Mouse (Mus musculus) heart, embryonic 12.5 days (tissue): ENCODE results near the gene Tex2. TPM values are rescaled to one million over a fixed set of nuclear protein-coding genes. Genes with fewer than 3 reads are reported as not detected.

ENCODE experiments used
- ATAC-seq: fragments of 200-750 bp; cut with Nextera tagmentation; 2 replicates; pipeline ENCODE4 v1.8.0; 2017; ENCODE audit warnings: moderate TSS enrichment, moderate library complexity; ENCODE audit not compliant: insufficient number of reproducible peaks, low FRiP score
- H3K27ac ChIP-seq: fragments of 300-500 bp; sonication (generic); 2 replicates; pipeline ENCODE4 v1.5.1; 2016; ENCODE audit warnings: mild to moderate bottlenecking, moderate library complexity; ENCODE audit not compliant: poor library complexity, severe bottlenecking
- H3K27me3 ChIP-seq: fragments of 300-500 bp; sonication (generic); replicated peaks from 2 replicates; pipeline ENCODE4 v1.6.1; 2016; ENCODE audit warnings: mild to moderate bottlenecking, moderate library complexity
- H3K36me3 ChIP-seq: fragments of 300-500 bp; sonication (generic); 2 replicates; pipeline ENCODE4 v1.6.1; 2016; ENCODE audit warnings: mild to moderate bottlenecking, moderate library complexity
- H3K4me1 ChIP-seq: fragments of 300-500 bp; sonication (generic); replicated peaks from 2 replicates; pipeline ENCODE4 v1.6.1; 2016; ENCODE audit warnings: mild to moderate bottlenecking
- H3K4me2 ChIP-seq: fragments of 300-500 bp; sonication (generic); 2 replicates; pipeline ENCODE4 v1.6.1; 2016; ENCODE audit warnings: mild to moderate bottlenecking, moderate library complexity
- H3K4me3 ChIP-seq: fragments of 300-500 bp; sonication (generic); 2 replicates; pipeline ENCODE4 v1.5.1; 2016; ENCODE audit warnings: mild to moderate bottlenecking
- H3K9ac ChIP-seq: fragments of 300-500 bp; sonication (generic); 2 replicates; pipeline ENCODE4 v1.6.1; 2016; ENCODE audit warnings: mild to moderate bottlenecking, moderate library complexity
- H3K9me3 ChIP-seq: fragments of 300-500 bp; sonication (generic); replicated peaks from 2 replicates; pipeline ENCODE4 v1.6.1; 2016; ENCODE audit warnings: mild to moderate bottlenecking, moderate library complexity
- WGBS: fragments of 180-500 bp; shearing (Covaris S2); methylation state at CpG from one replicate; pipeline ENCODE4 v1.1.7; 2016; 5-methylcytosine and 5-hydroxymethylcytosine counted together
- polyA plus RNA-seq: library from polyadenylated mRNA; unstranded; fragments of >200 nt; fragmentation: Nextera tagmentation; extraction: Ambion mirVana; gene quantifications from 2 replicates; pipeline ENCODE4 v1.2.1, GENCODE M21; 2016

Tex2 gene
- polyA plus RNA-seq, 1 experiment from 2014 or later: 19.8 TPM

GRCm38 (mm10) chr11:106598339-106598738, 14.9 kb downstream of the Tex2 start:
- Histone ChIP-seq H3K27me3 (no peaks in the 10 kb centered on the region), H3K36me3 (peaks cover 3% of the 10 kb centered on the region; the same call in 1 of the 2 replicates), H3K27ac (peak overlapping the region; percentile 18; the same call in 1 of the 2 replicates), H3K9ac (no peak overlapping the region), H3K4me2 (no peak overlapping the region), H3K4me1 (peaks cover 48% of the 10 kb centered on the region), H3K9me3 (no peaks in the 10 kb centered on the region), H3K4me3 (no peak overlapping the region)
- 49% methylated on average over 6 of the region's 6 CpGs for WGBS
- peak; percentile 60; the same call in 1 of the 2 replicates for ATAC-seq

GRCm38 (mm10) chr11:106597737-106598330, 15.4 kb downstream of the Tex2 start:
- Histone ChIP-seq H3K4me2 (no peak overlapping the region), H3K9me3 (no peaks in the 10 kb centered on the region)
- WGBS: 67% methylated on average over 10 of the region's 10 CpGs

GRCm38 (mm10) chr11:106591183-106591582, 22.0 kb downstream of the Tex2 start:
- 84% methylated on average over 11 of the region's 11 CpGs for WGBS
- no peak overlapping the region for H3K4me3 ChIP-seq
- ATAC-seq: no peak
- H3K4me2 ChIP-seq: no peak overlapping the region
- H3K4me1 ChIP-seq: peaks cover 41% of the 10 kb centered on the region
- H3K27me3 ChIP-seq: no peaks in the 10 kb centered on the region
- no peak overlapping the region for H3K27ac ChIP-seq
- H3K9ac ChIP-seq: no peak overlapping the region
- H3K9me3 ChIP-seq: peaks cover 6% of the 10 kb centered on the region; the same call in 1 of the 2 replicates
- peaks cover 11% of the 10 kb centered on the region; the same call in 1 of the 2 replicates for H3K36me3 ChIP-seq

More at GRCm38 (mm10) chr11:106597737-106598330, 15.4 kb downstream of the Tex2 start:
- no peak for ATAC-seq
- Histone ChIP-seq H3K36me3 (peaks cover 8% of the 10 kb centered on the region; the same call in 1 of the 2 replicates), H3K27me3 (no peaks in the 10 kb centered on the region), H3K4me1 (peaks cover 43% of the 10 kb centered on the region), H3K9ac (no peak overlapping the region), H3K27ac (0 out of 2 replicates have a peak overlapping the region, but pooled peaks have one; percentile 18), H3K4me3 (no peak overlapping the region)

GRCm38 (mm10) chr11:106590143-106590542, 23.1 kb downstream of the Tex2 start:
- Histone ChIP-seq H3K4me1 (peaks cover 34% of the 10 kb centered on the region), H3K4me3 (no peak overlapping the region), H3K9ac (no peak overlapping the region), H3K27ac (no peak overlapping the region), H3K27me3 (no peaks in the 10 kb centered on the region), H3K9me3 (peaks cover 6% of the 10 kb centered on the region; the same call in 1 of the 2 replicates), H3K36me3 (peaks cover 11% of the 10 kb centered on the region; the same call in 1 of the 2 replicates), H3K4me2 (no peak overlapping the region)
- no peak for ATAC-seq
- WGBS: 65% methylated on average over 5 of the region's 5 CpGs

GRCm38 (mm10) chr11:106588781-106589180, 24.4 kb downstream of the Tex2 start:
- Histone ChIP-seq H3K27me3 (no peaks in the 10 kb centered on the region), H3K36me3 (0 out of 2 replicates have a peak, but pooled peaks cover 8% of the 10 kb centered on the region), H3K4me1 (peaks cover 34% of the 10 kb centered on the region), H3K27ac (no peak overlapping the region), H3K4me2 (0 out of 2 replicates have a peak overlapping the region, but pooled peaks have one; percentile 2), H3K9ac (no peak overlapping the region), H3K4me3 (no peak overlapping the region), H3K9me3 (peaks cover 6% of the 10 kb centered on the region; the same call in 1 of the 2 replicates)
- WGBS: 20% methylated on average over 8 of the region's 8 CpGs
- ATAC-seq: peak; percentile 24; the same call in 1 of the 2 replicates

GRCm38 (mm10) chr11:106587786-106588519, 25.3 kb downstream of the Tex2 start:
- Histone ChIP-seq H3K9me3 (peaks cover 6% of the 10 kb centered on the region; the same call in 1 of the 2 replicates), H3K27ac (no peak overlapping the region), H3K4me2 (no peak overlapping the region), H3K36me3 (0 out of 2 replicates have a peak, but pooled peaks cover 4% of the 10 kb centered on the region), H3K27me3 (no peaks in the 10 kb centered on the region), H3K4me3 (no peak overlapping the region), H3K9ac (no peak overlapping the region), H3K4me1 (peaks cover 34% of the 10 kb centered on the region)
- ATAC-seq: no peak
- WGBS: 74% methylated on average over 10 of the region's 10 CpGs

GRCm38 (mm10) chr11:106583801-106584200, 29.4 kb downstream of the Tex2 start:
- no peaks in the 10 kb centered on the region for H3K27me3 ChIP-seq
- H3K9me3 ChIP-seq: peaks cover 6% of the 10 kb centered on the region; the same call in 1 of the 2 replicates
- H3K9ac ChIP-seq: no peak overlapping the region
- WGBS: 95% methylated on average over 1 of the region's 1 CpGs
- no peaks in the 10 kb centered on the region for H3K36me3 ChIP-seq
- H3K4me2 ChIP-seq: no peak overlapping the region
- peaks cover 25% of the 10 kb centered on the region for H3K4me1 ChIP-seq
- no peak overlapping the region for H3K4me3 ChIP-seq
- H3K27ac ChIP-seq: no peak overlapping the region
- no peak for ATAC-seq

GRCm38 (mm10) chr11:106581357-106581756, 31.9 kb downstream of the Tex2 start:
- no peak for ATAC-seq
- Histone ChIP-seq H3K4me3 (no peak overlapping the region), H3K36me3 (no peaks in the 10 kb centered on the region), H3K9me3 (peaks cover 2% of the 10 kb centered on the region; the same call in 1 of the 2 replicates), H3K9ac (no peak overlapping the region), H3K27ac (no peak overlapping the region), H3K27me3 (no peaks in the 10 kb centered on the region), H3K4me1 (peaks cover 19% of the 10 kb centered on the region), H3K4me2 (no peak overlapping the region)
- 87% methylated on average over 10 of the region's 10 CpGs for WGBS

- H3K36me3 ChIP-seq: no peaks in the 10 kb centered on the region
- peaks cover 26% of the 10 kb centered on the region for H3K4me1 ChIP-seq
- no peak overlapping the region for H3K9ac ChIP-seq
- H3K27me3 ChIP-seq: no peaks in the 10 kb centered on the region
- H3K27ac ChIP-seq: no peak overlapping the region
- 76% methylated on average over 8 of the region's 8 CpGs for WGBS
- no peak overlapping the region for H3K4me2 ChIP-seq
- ATAC-seq: no peak
- H3K4me3 ChIP-seq: no peak overlapping the region
- H3K9me3 ChIP-seq: no peaks in the 10 kb centered on the region
Measured at GRCm38 (mm10) chr11:106580468-106580867, 32.8 kb downstream of the Tex2 start.

- Histone ChIP-seq H3K9me3 (no peaks in the 10 kb centered on the region), H3K27ac (no peak overlapping the region), H3K9ac (no peak overlapping the region), H3K36me3 (no peaks in the 10 kb centered on the region), H3K27me3 (no peaks in the 10 kb centered on the region), H3K4me2 (no peak overlapping the region), H3K4me1 (peaks cover 30% of the 10 kb centered on the region), H3K4me3 (no peak overlapping the region)
- WGBS: 39% methylated on average over 5 of the region's 5 CpGs
- ATAC-seq: peak; percentile 33; the same call in 1 of the 2 replicates
Measured at GRCm38 (mm10) chr11:106579957-106580356, 33.3 kb downstream of the Tex2 start.

GRCm38 (mm10) chr11:106579146-106579545, 34.1 kb downstream of the Tex2 start:
- Histone ChIP-seq H3K4me1 (peaks cover 36% of the 10 kb centered on the region), H3K27ac (no peak overlapping the region), H3K36me3 (no peaks in the 10 kb centered on the region), H3K4me3 (no peak overlapping the region), H3K27me3 (no peaks in the 10 kb centered on the region), H3K9ac (no peak overlapping the region), H3K4me2 (no peak overlapping the region), H3K9me3 (no peaks in the 10 kb centered on the region)
- WGBS: 76% methylated on average over 2 of the region's 2 CpGs
- no peak for ATAC-seq
